Comparison of ENCODE assay signal across 8 mouse cellular contexts in genomic region chr12:54352963-54353606, GRCm38 (mm10).
DNase-seq lines count a peak whose midpoint lies in the region; ATAC-seq and TF ChIP-seq lines count a peak whose summit lies in the region.

No protein-coding gene starts in this region.

- H3K36me3 ChIP-seq in heart, embryonic 12.5 days, result no peaks in the 10 kb centered on the region
- no peaks in the 10 kb centered on the region for H3K36me3 ChIP-seq in MEL (ENCODE audit: control insufficient read depth in 1 of 2, insufficient read depth in 2 of 2, low read length in 2 of 2)
- H3K36me3 ChIP-seq in forebrain, embryonic 14.5 days (ENCODE audit: control insufficient read depth, insufficient read depth, low read length), result no peaks in the 10 kb centered on the region
- no peaks in the 10 kb centered on the region for H3K36me3 ChIP-seq in midbrain, embryonic 11.5 days (ENCODE audit: control insufficient read depth, insufficient read depth, low read length)

- H3K9me3 ChIP-seq in heart, embryonic 12.5 days (replicated peaks), result no peaks in the 10 kb centered on the region
- no peaks in the 10 kb centered on the region for H3K9me3 ChIP-seq in MEL (replicated peaks; ENCODE audit: insufficient read depth, low read length)
- H3K9me3 ChIP-seq in forebrain, embryonic 14.5 days (replicated peaks; ENCODE audit: control insufficient read depth, low read length), result no peaks in the 10 kb centered on the region
- no peaks in the 10 kb centered on the region for H3K9me3 ChIP-seq in midbrain, embryonic 11.5 days (ENCODE audit: control insufficient read depth, low read length)

- no peak for ATAC-seq in heart, embryonic 12.5 days (ENCODE audit: insufficient number of reproducible peaks, low FRiP score)
- peak; percentile 63; the same call in 1 of the 2 replicates for ATAC-seq in forebrain, embryonic 14.5 days
- ATAC-seq in midbrain, embryonic 11.5 days (ENCODE audit: low FRiP score), result no peak

- no peak for TF ChIP-seq POLR2A in MEL (IDR thresholded peaks at IDR 0.05; ENCODE audit: control insufficient read depth in 1 of 2, insufficient read depth in 1 of 2, low read depth in 1 of 2, low read length in 2 of 2, poor library complexity in 1 of 2)

- H3K4me3 ChIP-seq in heart, embryonic 12.5 days, result no peak overlapping the region
- H3K4me3 ChIP-seq in MEL (ENCODE audit: control insufficient read depth in 1 of 2, insufficient read depth in 1 of 2, low read depth in 2 of 2, low read length in 2 of 2), result no peak overlapping the region
- H3K4me3 ChIP-seq in forebrain, embryonic 14.5 days (ENCODE audit: low read depth, low read length), result no peak overlapping the region
- H3K4me3 ChIP-seq in midbrain, embryonic 11.5 days (ENCODE audit: low read depth, low read length), result no peak overlapping the region

- no peaks in the 10 kb centered on the region for H3K27me3 ChIP-seq in heart, embryonic 12.5 days (replicated peaks)
- no peaks in the 10 kb centered on the region for H3K27me3 ChIP-seq in MEL (ENCODE audit: control insufficient read depth in 1 of 2, insufficient read depth in 2 of 2, low read length in 2 of 2)
- H3K27me3 ChIP-seq in forebrain, embryonic 14.5 days (replicated peaks; ENCODE audit: control insufficient read depth, insufficient read depth, low read length), result no peaks in the 10 kb centered on the region
- no peaks in the 10 kb centered on the region for H3K27me3 ChIP-seq in midbrain, embryonic 11.5 days (ENCODE audit: control insufficient read depth, insufficient read depth, low read length)

- TF ChIP-seq RAD21 in MEL (IDR thresholded peaks at IDR 0.05; ENCODE audit: low read depth, low read length), result peak; percentile 83

- WGBS in heart, embryonic 12.5 days, result 82% methylated on average over 10 of the region's 10 CpGs
- WGBS in forebrain, embryonic 14.5 days, result 50% methylated on average over 10 of the region's 10 CpGs
- 78% methylated on average over 10 of the region's 10 CpGs for WGBS in midbrain, embryonic 11.5 days

- TF ChIP-seq CTCF in MEL (IDR thresholded peaks at IDR 0.05 in 2 of 3, conservative IDR thresholded peaks at IDR 0.05 in 1 of 3; ENCODE audit: control insufficient read depth in 1 of 3, insufficient read depth in 1 of 3, low read depth in 2 of 3, low read length in 3 of 3, poor library complexity in 1 of 3, severe bottlenecking in 1 of 3), result peak in 1 of 3 experiments; percentile 74; a peak in 2 of 6 replicates

- peak; percentile 5 to 37 for DNase-seq in heart, adult 18-20 months
- DNase-seq in MEL (ENCODE audit: low read depth, low spot score), result peak; percentile 30
- DNase-seq in forebrain, embryonic 14.5 days (ENCODE audit: low spot score), result peak; percentile 74
- peak; percentile 55 for DNase-seq in kidney, postnatal 10 days
- peak; percentile 87 for DNase-seq in midbrain, embryonic 11.5 days (ENCODE audit: low spot score, missing footprints)
- DNase-seq in thymus, postnatal 14 days, result peak; percentile 57
- no peak for DNase-seq in natural killer cell, adult 2 months (ENCODE audit: low spot score in 2 of 2)

- TF ChIP-seq EP300 in MEL (IDR thresholded peaks at IDR 0.05; ENCODE audit: low read depth in 1 of 2, low read length in 2 of 2), result no peak

- H3K4me2 ChIP-seq in heart, embryonic 12.5 days, result no peak overlapping the region
- H3K4me2 ChIP-seq in forebrain, embryonic 14.5 days (ENCODE audit: low read length), result peak overlapping the region; percentile 30
- H3K4me2 ChIP-seq in midbrain, embryonic 11.5 days, result no peak overlapping the region

- H3K4me1 ChIP-seq in heart, embryonic 12.5 days (replicated peaks), result peaks cover 21% of the 10 kb centered on the region; the same call in 1 of the 2 replicates
- H3K4me1 ChIP-seq in MEL (ENCODE audit: control insufficient read depth in 1 of 2, insufficient read depth in 2 of 2, low read length in 2 of 2), result no peaks in the 10 kb centered on the region
- peaks cover 5% of the 10 kb centered on the region; the same call in 1 of the 2 replicates for H3K4me1 ChIP-seq in forebrain, embryonic 14.5 days (ENCODE audit: control insufficient read depth, insufficient read depth, low read length)
- peaks cover 14% of the 10 kb centered on the region for H3K4me1 ChIP-seq in midbrain, embryonic 11.5 days (ENCODE audit: control insufficient read depth, insufficient read depth, low read length)

- no peak overlapping the region for H3K27ac ChIP-seq in heart, embryonic 12.5 days (ENCODE audit: poor library complexity, severe bottlenecking)
- no peak overlapping the region for H3K27ac ChIP-seq in MEL (ENCODE audit: control insufficient read depth, low read depth, low read length)
- peak overlapping the region; percentile 55; the same call in 1 of the 2 replicates for H3K27ac ChIP-seq in forebrain, embryonic 14.5 days (ENCODE audit: low read depth, low read length)
- no peak overlapping the region for H3K27ac ChIP-seq in midbrain, embryonic 11.5 days (ENCODE audit: low read depth, low read length)

- no peak overlapping the region for H3K9ac ChIP-seq in heart, embryonic 12.5 days
- H3K9ac ChIP-seq in MEL (ENCODE audit: control insufficient read depth, low read depth, low read length, poor library complexity, severe bottlenecking), result no peak overlapping the region
- H3K9ac ChIP-seq in forebrain, embryonic 14.5 days (ENCODE audit: low read length), result peak overlapping the region; percentile 13; the same call in 1 of the 2 replicates
- H3K9ac ChIP-seq in midbrain, embryonic 11.5 days (ENCODE audit: low read length), result no peak overlapping the region

- H3K79me2 ChIP-seq in MEL (ENCODE audit: control insufficient read depth, insufficient read depth, low read length, poor library complexity), result no peaks in the 10 kb centered on the region

TF ChIP-seq in MEL, 35 proteins besides CTCF, POLR2A, EP300 and RAD21:
- TF ChIP-seq ZC3H11A (IDR thresholded peaks at IDR 0.05; ENCODE audit: low read depth, low read length), result peak; percentile 90
- 0 out of 2 replicates have a peak, but pooled peaks have one; percentile 8 for TF ChIP-seq ZNF384 (IDR thresholded peaks at IDR 0.05; ENCODE audit: low read depth, low read length)
- TF ChIP-seq SMC3 (IDR thresholded peaks at IDR 0.05; ENCODE audit: low read depth, low read length), result peak; percentile 94
- no peak for TF ChIP-seq MAZ (IDR thresholded peaks at IDR 0.05; ENCODE audit: low read depth, low read length)

Comparison
In these comparisons a context has a peak if more than half of its experiments do, and no peak if none do; other contexts are left out.
1. DNase-seq: peak in heart, adult 18-20 months (2 of 2), MEL (single experiment), forebrain, embryonic 14.5 days (single experiment), kidney, postnatal 10 days (single experiment), midbrain, embryonic 11.5 days (single experiment) and thymus, postnatal 14 days (single experiment); none in natural killer cell, adult 2 months (0 of 2).